Mouse (Mus musculus): ENCODE data around the gene Gabbr2. TPM values are rescaled to one million over a fixed set of nuclear protein-coding genes. Genes with fewer than 3 reads are reported as not detected.
A peak's percentile ranks its signal among the peaks of the same experiment; 100 is the strongest.

Gene Gabbr2
- total and polyA plus RNA-seq, 3 experiments, result not detected

DNA sequence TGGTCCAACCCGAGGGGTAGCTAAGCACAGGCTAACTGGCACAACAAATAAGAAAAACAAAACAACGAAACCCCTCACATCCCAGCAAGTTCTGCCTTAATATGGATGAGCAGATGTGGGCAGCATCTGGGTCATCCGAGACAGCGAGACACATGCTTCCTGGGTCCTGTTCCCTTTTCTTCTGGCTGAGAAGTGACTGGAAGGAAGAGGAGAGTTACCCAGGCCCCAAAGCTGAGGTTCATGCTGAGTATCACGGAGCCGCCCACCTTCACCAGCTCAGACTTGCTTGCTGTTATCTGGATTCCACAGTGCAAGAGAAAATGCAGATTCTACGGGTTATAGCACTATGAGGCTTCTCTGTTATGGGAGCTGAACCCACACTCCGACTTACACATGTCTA is 370.7 kb downstream of the Gabbr2 start:
- Histone ChIP-seq H3K4me2 (ENCODE audit: insufficient read depth, low read depth, poor library complexity, severe bottlenecking) (no peak overlapping the region), H3K4me1 (ENCODE audit: control insufficient read depth in 1 of 2, insufficient read depth in 2 of 2) (peaks cover 5 to 9% of the 10 kb centered on the region in 2 experiments), H3K79me2 (replicated peaks; ENCODE audit: control insufficient read depth, extremely low read depth, insufficient read depth, poor library complexity, severe bottlenecking) (no peaks in the 10 kb centered on the region), H3K27ac (ENCODE audit: insufficient read depth, low read depth) (no peak overlapping the region), H3K36me3 (replicated peaks in 1 of 2; ENCODE audit: control insufficient read depth in 1 of 2, insufficient read depth in 1 of 2, low read length in 1 of 2) (no peaks in the 10 kb centered on the region), H3K27me3 (replicated peaks) (peaks cover 4% of the 10 kb centered on the region), H3K4me3 (replicated peaks in 1 of 3; ENCODE audit: low read depth in 2 of 3, low read length in 2 of 3, poor library complexity in 1 of 3) (no peak overlapping the region), H3K9ac (ENCODE audit: insufficient read depth, low read depth) (no peak overlapping the region), H3K9me3 (replicated peaks; ENCODE audit: low read length) (no peaks in the 10 kb centered on the region)
- TF ChIP-seq POLR2A (IDR thresholded peaks at IDR 0.05; ENCODE audit: low read depth, low read length) (no peak), ZNF384 (IDR thresholded peaks at IDR 0.05; ENCODE audit: low read depth, low read length) (no peak), USF2 (conservative IDR thresholded peaks at IDR 0.05; ENCODE audit: low read depth, low read length) (no peak), MEF2A (IDR thresholded peaks at IDR 0.05; ENCODE audit: borderline replicate concordance, low read depth, low read length) (no peak), EP300 (IDR thresholded peaks at IDR 0.05; ENCODE audit: low read length) (no peak), RCOR1 (conservative IDR thresholded peaks at IDR 0.05; ENCODE audit: low read depth, low read length) (no peak), ETS1 (conservative IDR thresholded peaks at IDR 0.05; ENCODE audit: low read depth, low read length) (no peak), HCFC1 (IDR thresholded peaks at IDR 0.05; ENCODE audit: low read depth, low read length) (no peak), MXI1 (IDR thresholded peaks at IDR 0.05; ENCODE audit: low read depth, low read length) (no peak), ZKSCAN1 (IDR thresholded peaks at IDR 0.05; ENCODE audit: borderline replicate concordance, low read depth, low read length) (no peak), CHD1 (IDR thresholded peaks at IDR 0.05; ENCODE audit: low read depth, low read length) (no peak), JUN (IDR thresholded peaks at IDR 0.05; ENCODE audit: insufficient read depth, low read depth, low read length) (no peak), JUND (conservative IDR thresholded peaks at IDR 0.05; ENCODE audit: low read depth, low read length) (no peak)
- in situ Hi-C loops (cut with MboI; ENCODE audit: low pct_ligation_motif_present, low pct_unique_long_range_greater_than_20kb, low sequenced_read_pairs), result no loop called here
- dilution Hi-C loops (cut with MboI; ENCODE audit: extremely low pct_ligation_motif_present, extremely low pct_unique_long_range_greater_than_20kb, low sequenced_read_pairs), result no loop called here
- no peak for DNase-seq (ENCODE audit: extremely low read depth)

DNA sequence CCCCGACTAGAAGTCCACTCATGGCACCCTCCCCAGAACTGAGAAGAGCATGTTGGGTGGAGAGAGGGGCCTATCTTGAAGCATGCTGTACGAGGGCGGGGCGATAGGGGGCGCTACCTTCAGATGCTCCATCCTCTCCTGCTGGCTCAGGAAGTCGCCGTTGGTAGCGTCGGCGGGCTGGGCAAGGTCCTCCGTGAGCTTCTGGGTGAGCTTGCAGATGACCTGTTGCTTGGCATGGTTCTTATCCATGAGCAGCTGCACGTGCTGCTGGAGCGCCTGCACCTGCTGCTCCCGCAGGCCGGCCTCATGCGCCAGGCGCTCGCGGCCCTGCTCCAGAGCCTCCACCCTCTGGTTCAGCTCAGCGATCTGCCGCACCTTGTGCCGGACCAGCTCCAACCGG is 371.3 kb downstream of the Gabbr2 start:
- Histone ChIP-seq H3K4me1 (ENCODE audit: control insufficient read depth in 1 of 2, insufficient read depth in 2 of 2) (peaks cover 5 to 8% of the 10 kb centered on the region in 2 experiments), H3K36me3 (replicated peaks in 1 of 2; ENCODE audit: control insufficient read depth in 1 of 2, insufficient read depth in 1 of 2, low read length in 1 of 2) (no peaks in the 10 kb centered on the region), H3K4me2 (ENCODE audit: insufficient read depth, low read depth, poor library complexity, severe bottlenecking) (no peak overlapping the region), H3K9ac (ENCODE audit: insufficient read depth, low read depth) (no peak overlapping the region), H3K27me3 (replicated peaks) (peaks cover 7% of the 10 kb centered on the region), H3K4me3 (replicated peaks in 1 of 3; ENCODE audit: low read depth in 2 of 3, low read length in 2 of 3, poor library complexity in 1 of 3) (no peak overlapping the region), H3K79me2 (replicated peaks; ENCODE audit: control insufficient read depth, extremely low read depth, insufficient read depth, poor library complexity, severe bottlenecking) (no peaks in the 10 kb centered on the region), H3K9me3 (replicated peaks; ENCODE audit: low read length) (no peaks in the 10 kb centered on the region), H3K27ac (ENCODE audit: insufficient read depth, low read depth) (no peak overlapping the region)
- dilution Hi-C loops (cut with MboI; ENCODE audit: extremely low pct_ligation_motif_present, extremely low pct_unique_long_range_greater_than_20kb, low sequenced_read_pairs), result no loop called here
- DNase-seq (ENCODE audit: extremely low read depth), result no peak
- in situ Hi-C loops (cut with MboI; ENCODE audit: low pct_ligation_motif_present, low pct_unique_long_range_greater_than_20kb, low sequenced_read_pairs), result no loop called here
- TF ChIP-seq CTCF (conservative IDR thresholded peaks at IDR 0.05 in 1 of 2, IDR thresholded peaks at IDR 0.05 in 1 of 2; ENCODE audit: low read depth in 2 of 2, low read length in 2 of 2) (peak in 1 of 2 experiments; percentile 33; a peak in 2 of 4 replicates), MXI1 (IDR thresholded peaks at IDR 0.05; ENCODE audit: low read depth, low read length) (no peak)
